Mouse (Mus musculus): ENCODE results near the gene Nipbl.
A peak's percentile ranks its signal among the peaks of the same experiment; 100 is the strongest.

The Nipbl gene

DNA sequence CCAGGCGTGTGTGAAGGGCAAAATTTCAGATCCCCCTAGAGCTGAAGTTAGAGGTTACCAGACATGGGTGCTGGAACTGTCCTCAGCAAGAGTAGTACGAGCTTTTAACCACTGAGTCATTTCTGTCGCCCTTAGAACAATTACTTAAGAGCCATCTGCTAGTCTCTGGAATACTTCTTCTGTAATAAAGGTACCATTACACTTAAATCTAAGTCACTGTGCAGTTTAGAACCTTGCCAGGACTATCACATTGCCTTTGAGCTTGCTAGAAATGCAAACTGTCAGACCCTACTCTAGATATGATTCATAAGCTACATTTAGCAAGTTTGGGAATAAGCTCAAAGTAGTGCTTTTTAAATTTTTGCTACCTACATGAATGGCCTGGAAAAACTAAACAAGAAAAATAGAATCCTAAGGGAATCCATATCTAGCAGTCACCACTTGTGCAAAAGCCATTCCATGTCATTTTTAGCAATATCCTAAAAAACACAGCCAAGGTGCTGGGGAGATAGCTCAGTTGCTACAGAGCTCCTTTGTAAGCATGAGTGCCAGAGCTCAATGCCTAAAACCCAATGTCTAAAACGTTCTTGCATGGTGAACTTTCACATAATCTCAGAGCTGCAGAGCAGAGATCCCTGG lies 27.6 kb downstream of the Nipbl start:
- no peak for DNase-seq

GRCm38 (mm10) chr15:8413356-8413755 lies 30.9 kb downstream of the Nipbl start:
- DNase-seq = no peak

- DNase-seq = no peak
Measured at GRCm38 (mm10) chr15:8411873-8412272, 32.4 kb downstream of the Nipbl start.

DNA sequence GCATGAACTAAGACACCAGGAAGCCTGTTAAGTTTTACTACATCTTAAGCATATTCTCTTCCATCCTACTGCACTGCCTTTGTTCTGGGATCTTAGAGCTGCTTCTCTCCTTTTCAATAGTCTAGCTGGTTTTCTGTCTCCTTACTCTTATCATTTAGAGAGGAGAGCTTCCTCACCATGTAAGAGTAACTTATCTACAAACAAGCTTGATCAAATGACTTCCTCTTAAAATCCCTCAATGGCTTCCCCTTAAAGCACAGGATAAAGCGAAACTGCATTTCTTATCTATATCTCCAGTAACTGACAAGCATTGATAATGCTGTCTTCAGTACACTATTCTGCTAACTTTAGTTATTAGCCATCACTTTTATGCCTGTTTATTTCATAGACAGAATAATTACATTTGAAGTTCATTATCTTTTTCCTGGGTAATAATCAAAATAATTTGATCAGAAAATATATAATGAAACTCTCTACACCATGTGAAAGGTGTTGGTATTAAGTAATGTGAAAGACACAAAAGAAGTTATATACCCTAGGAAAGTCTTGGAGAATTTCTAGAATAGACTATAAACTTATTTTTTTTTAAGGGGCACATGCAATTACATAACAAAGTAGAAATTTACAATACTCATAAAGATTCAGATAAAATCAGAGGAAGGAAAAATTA lies 33.0 kb downstream of the Nipbl start:
- no peak for DNase-seq

GRCm38 (mm10) chr15:8407082-8407481 lies 37.2 kb downstream of the Nipbl start:
- DNase-seq = no peak

GRCm38 (mm10) chr15:8406219-8406618 lies 38.0 kb downstream of the Nipbl start:
- DNase-seq = no peak

GRCm38 (mm10) chr15:8402591-8402990 lies 41.7 kb downstream of the Nipbl start:
- DNase-seq = no peak

- no peak for DNase-seq
Measured at GRCm38 (mm10) chr15:8401536-8401935, 42.7 kb downstream of the Nipbl start.

GRCm38 (mm10) chr15:8391764-8392163 lies 52.5 kb downstream of the Nipbl start:
- DNase-seq = no peak

DNA sequence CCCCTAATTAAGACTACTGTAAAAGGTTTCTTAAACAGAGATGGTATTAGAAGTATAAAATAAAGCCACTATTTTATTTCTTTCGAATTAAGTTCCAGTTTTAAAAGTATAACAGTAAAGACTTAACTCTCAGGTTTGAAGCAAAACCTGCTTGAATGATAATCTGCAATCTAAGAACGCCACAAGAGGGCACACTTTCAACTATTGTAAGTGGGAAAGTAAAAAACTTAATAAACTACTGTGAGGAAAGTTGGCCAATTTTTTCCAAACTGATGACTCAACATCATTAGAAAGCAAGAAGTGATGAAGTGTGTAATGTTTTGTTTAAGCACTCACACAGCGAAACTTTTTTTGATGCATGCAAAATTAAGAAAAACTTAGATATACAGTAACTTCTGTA lies 62.0 kb downstream of the Nipbl start:
- DNase-seq = peak; percentile 30

- no peak for DNase-seq
Measured at GRCm38 (mm10) chr15:8375657-8376056, 68.6 kb downstream of the Nipbl start.

GRCm38 (mm10) chr15:8374724-8375123 lies 69.5 kb downstream of the Nipbl start:
- no peak for DNase-seq

DNA sequence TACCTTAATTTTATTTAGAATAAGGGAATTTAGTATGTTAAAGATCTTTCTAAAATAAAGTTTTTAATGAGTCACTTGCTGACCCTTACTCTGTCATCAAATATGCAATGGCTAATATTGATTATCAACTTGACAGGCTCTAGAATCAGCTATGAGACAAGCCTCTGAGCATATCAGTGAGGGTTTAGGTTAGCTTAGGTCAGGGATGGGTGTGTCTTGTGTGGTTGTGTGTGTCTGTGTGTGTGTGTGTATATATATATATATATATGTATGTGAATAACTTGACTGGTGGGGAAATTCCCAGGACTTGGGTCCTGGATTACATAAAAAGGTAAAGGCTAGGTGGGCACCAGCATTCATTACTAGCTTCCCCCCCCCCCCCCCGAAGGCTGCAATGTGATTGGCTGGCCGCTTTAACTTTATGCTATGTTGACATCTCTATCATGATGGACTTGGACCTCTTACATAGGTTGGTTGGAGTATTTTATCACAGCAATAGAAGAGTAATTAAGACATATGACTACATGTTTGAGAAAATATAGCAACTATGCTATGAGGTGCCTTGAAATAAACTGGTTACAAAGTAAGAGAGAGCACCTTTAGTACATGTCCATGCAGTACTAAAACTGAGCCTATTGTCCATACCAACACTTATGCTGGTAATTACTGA lies 97.0 kb downstream of the Nipbl start:
- no peak for DNase-seq

- no peak for DNase-seq
Measured at GRCm38 (mm10) chr15:8340596-8340995, 103.7 kb downstream of the Nipbl start.

DNA sequence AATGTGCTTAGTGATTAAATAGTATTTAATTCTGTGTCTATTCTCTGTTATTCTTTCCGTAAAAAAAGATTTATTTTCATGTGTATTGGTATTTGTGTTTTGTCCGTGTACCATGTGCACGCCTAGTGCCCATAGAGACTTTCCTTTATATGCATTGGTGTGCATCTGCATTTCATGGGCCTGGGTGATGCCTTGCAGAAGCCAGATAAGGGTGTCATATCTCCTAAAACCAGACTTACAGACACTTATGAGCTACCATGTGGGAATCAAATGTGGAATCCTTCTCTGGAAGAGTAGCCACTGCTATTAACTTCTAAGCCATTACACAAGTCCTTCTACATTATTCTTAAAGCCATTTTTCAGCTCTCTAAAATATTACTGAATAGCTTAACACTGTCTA lies 112.7 kb downstream of the Nipbl start:
- no peak for DNase-seq

- DNase-seq = no peak
Measured at GRCm38 (mm10) chr15:8325629-8326028, 118.6 kb downstream of the Nipbl start.

DNA sequence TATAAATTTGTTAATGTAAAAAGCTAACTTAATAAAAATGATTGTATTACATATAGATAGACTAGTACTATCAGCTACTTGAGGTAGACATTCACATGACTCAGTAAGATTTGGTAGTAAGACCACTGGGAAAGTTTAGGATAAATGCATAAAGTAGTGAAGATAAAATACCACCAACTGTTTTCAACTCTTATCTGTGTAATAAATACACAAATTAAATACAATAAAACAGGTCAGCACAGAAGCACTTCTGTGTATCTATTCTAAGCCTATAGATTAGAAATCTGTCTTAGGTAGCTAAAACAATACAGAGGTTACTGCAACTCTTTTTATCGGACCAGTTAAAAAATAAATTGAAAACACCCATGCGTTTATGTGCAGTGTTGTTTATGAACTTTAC lies 119.4 kb downstream of the Nipbl start:
- no peak for DNase-seq

GRCm38 (mm10) chr15:8324061-8324460 lies 120.2 kb downstream of the Nipbl start:
- DNase-seq = no peak

DNA sequence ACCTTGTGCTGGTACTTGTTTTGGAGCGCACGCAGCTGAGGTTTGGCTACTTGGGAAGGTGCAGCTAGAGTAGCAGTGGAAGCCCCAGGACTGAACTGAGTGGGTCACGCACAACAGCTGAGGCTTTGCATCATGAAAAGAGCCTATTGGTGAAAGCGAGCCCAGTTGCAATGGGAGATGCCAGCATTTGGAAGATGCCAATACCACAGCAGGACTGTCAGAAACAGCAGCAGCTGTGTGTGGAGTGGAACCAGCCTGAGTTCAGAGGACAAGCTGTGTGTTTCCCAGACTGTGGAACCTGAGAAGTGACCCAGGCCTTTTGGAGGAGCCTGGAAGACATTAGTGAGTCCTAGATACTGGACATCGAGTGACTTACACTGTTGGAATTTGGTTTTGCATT lies 122.8 kb downstream of the Nipbl start:
- no peak for DNase-seq

- no peak for DNase-seq
Measured at GRCm38 (mm10) chr15:8319191-8319590, 125.1 kb downstream of the Nipbl start.

DNA sequence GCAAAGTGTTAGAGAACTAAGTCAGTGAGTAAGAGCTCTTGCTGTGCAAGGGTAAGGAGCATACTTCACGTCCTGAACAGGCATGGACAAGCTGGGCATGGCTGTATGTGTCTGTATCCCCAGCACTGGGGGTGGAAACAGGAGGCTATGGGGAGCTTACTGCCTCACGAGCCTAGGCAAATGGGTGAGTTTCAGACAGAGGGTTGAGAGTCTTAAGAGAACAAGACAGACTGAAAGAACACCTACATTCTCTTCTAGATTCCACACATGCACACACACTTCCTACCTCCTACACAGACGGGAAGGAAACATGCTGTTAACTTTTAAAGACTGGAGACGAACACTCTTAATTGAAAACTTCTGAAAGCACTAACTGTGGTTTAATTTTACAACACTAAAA lies 126.9 kb downstream of the Nipbl start:
- peak; percentile 18 for DNase-seq

- no peak for DNase-seq
Measured at GRCm38 (mm10) chr15:8305474-8305873, 138.8 kb downstream of the Nipbl start.

GRCm38 (mm10) chr15:8302944-8303343 lies 141.3 kb downstream of the Nipbl start:
- DNase-seq = no peak

GRCm38 (mm10) chr15:8294150-8294549 lies 150.1 kb downstream of the Nipbl start:
- no peak for DNase-seq
